24 mouse cellular contexts compared by ENCODE assay signal in the genomic region with DNA sequence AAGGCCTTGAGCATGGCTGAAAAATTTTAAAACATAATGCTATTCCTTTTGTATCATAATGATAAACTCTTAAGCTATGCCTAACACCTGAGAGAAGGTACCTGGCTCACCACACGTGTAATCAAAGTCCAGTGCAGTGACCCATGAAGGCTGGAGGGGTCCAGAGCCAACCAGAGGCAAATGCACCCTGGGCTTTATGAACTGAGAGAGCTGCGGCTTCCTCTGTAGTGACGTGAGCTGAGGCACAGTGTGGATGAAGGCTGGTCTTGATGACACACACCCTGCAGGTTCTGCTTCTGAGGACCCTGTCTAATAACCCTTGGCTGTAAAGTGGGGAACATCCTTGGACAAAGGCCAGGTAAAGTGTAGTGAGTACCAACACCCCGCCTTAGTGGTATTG.
"Had no signal": no experiment of that assay in that cellular context is flagged by ENCODE, and none has a peak within 500 bp of the region (broad histone marks: within the 10 kb centered on the region; RNA-seq: fewer than 3 reads in every experiment).

No protein-coding gene starts in this region.

- H3K36me3 ChIP-seq: heart, embryonic 12.5 days; hindbrain, embryonic 10.5 days; hindbrain, embryonic 12.5 days; intestine, embryonic 15.5 days; limb, embryonic 15.5 days; liver, embryonic 12.5 days had no signal

- H3K4me2 ChIP-seq: heart, embryonic 12.5 days; hindbrain, embryonic 12.5 days; hindbrain, embryonic 14.5 days; intestine, embryonic 15.5 days; limb, embryonic 15.5 days; liver, embryonic 12.5 days had no signal

- H3K9ac ChIP-seq: heart, embryonic 12.5 days; hindbrain, embryonic 12.5 days; hindbrain, embryonic 14.5 days; intestine, embryonic 15.5 days; limb, embryonic 15.5 days; liver, embryonic 12.5 days; liver, embryonic 14.5 days had no signal

- DNase-seq: gastrocnemius, adult 2 months; gastrocnemius, postnatal 10 days; gastrocnemius, postnatal 25 days; heart, adult 2 months; heart, postnatal 10 days; heart, postnatal 4 days; kidney, adult 18-20 months; kidney, adult 9 months; kidney, postnatal 10 days; kidney, postnatal 4 days; lung, adult 18-20 months had no signal

- H3K9me3 ChIP-seq: heart, embryonic 12.5 days; hindbrain, embryonic 10.5 days; hindbrain, embryonic 12.5 days; intestine, embryonic 15.5 days; limb, embryonic 15.5 days; liver, embryonic 12.5 days had no signal

- H3K4me3 ChIP-seq: gastrocnemius, adult 2 months; heart, adult 2 months; heart, embryonic 12.5 days; hindbrain, embryonic 10.5 days; hindbrain, embryonic 12.5 days; intestine, embryonic 15.5 days; layer of hippocampus, adult 2 months; left cerebral cortex, adult 2 months; limb, embryonic 15.5 days; liver, embryonic 12.5 days had no signal

- H3K27me3 ChIP-seq: heart, embryonic 12.5 days; hindbrain, embryonic 12.5 days; intestine, embryonic 15.5 days; limb, embryonic 15.5 days; liver, embryonic 12.5 days had no signal

- H3K27ac ChIP-seq: gastrocnemius, adult 2 months; heart, adult 2 months; hindbrain, embryonic 10.5 days; hindbrain, embryonic 12.5 days; hindbrain, embryonic 14.5 days; intestine, embryonic 15.5 days; layer of hippocampus, adult 2 months; left cerebral cortex, adult 2 months; limb, embryonic 15.5 days; liver, embryonic 12.5 days; liver, embryonic 14.5 days had no signal

- H3K4me1 ChIP-seq: heart, embryonic 12.5 days; intestine, embryonic 15.5 days; limb, embryonic 15.5 days; liver, embryonic 12.5 days had no signal

- ATAC-seq: hindbrain, embryonic 16.5 days; inflammation-experienced regulatory T-cells, adult 6 months; intestine, embryonic 15.5 days; intestine, postnatal 0 days; liver, embryonic 12.5 days had no signal
